Mouse (Mus musculus) hindbrain, embryonic 11.5 days (tissue): ENCODE results near the gene Chil3. TPM values are rescaled to one million over a fixed set of nuclear protein-coding genes. Genes with fewer than 3 reads are reported as not detected.

Experiments used
- polyA plus RNA-seq: library from polyadenylated mRNA; unstranded; fragments of >200 nt; fragmentation: Nextera tagmentation; extraction: Ambion mirVana; gene quantifications from 2 replicates; pipeline ENCODE4 v1.2.1, GENCODE M21; 2014

Gene Chil3
- polyA plus RNA-seq, 1 experiment from 2014 or later = not detected

Other genes starting within 250 kb of the Chil3 start
- 0.42 and 0.97 TPM in 2 replicates for gene I830077J02Rik, start 234.9 kb downstream of the Chil3 start, polyA plus RNA-seq
- gene Wdr77, start 208.2 kb downstream of the Chil3 start, polyA plus RNA-seq = 108 and 125 TPM in 2 replicates
- gene Atp5f1, start 207.5 kb downstream of the Chil3 start, polyA plus RNA-seq = 556 and 566 TPM in 2 replicates
- gene Ovgp1, start 193.9 kb downstream of the Chil3 start, polyA plus RNA-seq = 2.3 and 3.1 TPM in 2 replicates
- 3.5 and 7.1 TPM in 2 replicates for gene Pifo, start 152.9 kb downstream of the Chil3 start, polyA plus RNA-seq
- gene Chil5, start 134.8 kb downstream of the Chil3 start, polyA plus RNA-seq = not detected in 2 replicates
- 0.11 and 0.88 TPM in 2 replicates for gene Chia1, start 54.3 kb downstream of the Chil3 start, polyA plus RNA-seq
- not detected in 2 replicates for gene Chil4, start 51.9 kb upstream of the Chil3 start, polyA plus RNA-seq
- not detected in 2 replicates for gene Chil6, start 238.6 kb upstream of the Chil3 start, polyA plus RNA-seq